16 mouse cellular contexts compared by ENCODE assay signal in the genomic region with DNA sequence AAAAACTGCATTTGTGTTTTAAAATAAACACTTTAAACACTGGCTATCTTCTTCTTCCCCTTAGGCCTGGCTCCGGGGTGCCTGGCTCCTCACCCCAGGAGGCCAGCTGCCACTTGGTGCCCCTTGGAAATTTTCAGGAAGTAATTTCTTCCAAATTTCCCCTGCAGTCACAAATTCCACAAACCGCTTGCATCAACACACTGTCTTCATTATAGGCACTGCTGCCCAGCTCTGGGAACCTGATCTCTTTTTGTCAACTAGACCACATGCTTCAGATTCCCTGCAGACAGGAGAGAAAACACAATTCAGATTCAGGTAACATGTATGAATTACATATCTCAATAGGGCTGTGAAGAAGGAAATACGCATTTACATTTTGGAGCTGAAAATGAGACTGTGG. TPM values are rescaled to one million over a fixed set of nuclear protein-coding genes. Genes with fewer than 3 reads are reported as not detected.
"Had no signal": no experiment of that assay in that cellular context is flagged by ENCODE, and none has a peak within 500 bp of the region (broad histone marks: within the 10 kb centered on the region; RNA-seq: fewer than 3 reads in every experiment).

No protein-coding gene starts in this region.

- H3K27ac ChIP-seq: kidney, postnatal 0 days; limb, embryonic 13.5 days; liver, embryonic 15.5 days; macrophage; midbrain, embryonic 12.5 days; neural tube, embryonic 13.5 days had no signal

- H3K4me1 ChIP-seq: liver, embryonic 15.5 days; megakaryocyte, embryonic 14.5 days; midbrain, embryonic 12.5 days; neural tube, embryonic 13.5 days had no signal

- ATAC-seq: midbrain, embryonic 16.5 days had no signal

- H3K9me3 ChIP-seq: limb, embryonic 13.5 days; liver, embryonic 15.5 days; midbrain, embryonic 12.5 days; neural tube, embryonic 13.5 days had no signal

- H3K27me3 ChIP-seq: liver, embryonic 15.5 days had no signal

- H3K4me3 ChIP-seq: limb, embryonic 13.5 days; liver, embryonic 15.5 days; megakaryocyte, embryonic 14.5 days; midbrain, embryonic 12.5 days; neural tube, embryonic 13.5 days had no signal

- DNase-seq: kidney, adult 9 months; kidney, postnatal 36 days; layer of hippocampus, adult 9-11 months; layer of hippocampus, postnatal 36 days; lung, embryonic 14.5 days; lung, postnatal 10 days; right cerebral cortex, postnatal 14 days; thymus, postnatal 36 days had no signal

- H3K36me3 ChIP-seq: limb, embryonic 13.5 days; liver, embryonic 15.5 days; midbrain, embryonic 12.5 days; neural tube, embryonic 13.5 days had no signal

RNA-seq across cellular contexts. Expression of a gene that starts 32.9 kb away (rescaled TPM):
- polyA plus RNA-seq: macrophage had no signal
